Mouse (Mus musculus): ENCODE measurements around the gene Zfp398.
A peak's percentile ranks its signal among the peaks of the same experiment; 100 is the strongest.
"Not testable (repeated sequence)": the region's sequence is repeated elsewhere in the genome, so short reads cannot be mapped to it uniquely, and the experiment has no call there.

The Zfp398 gene

DNA sequence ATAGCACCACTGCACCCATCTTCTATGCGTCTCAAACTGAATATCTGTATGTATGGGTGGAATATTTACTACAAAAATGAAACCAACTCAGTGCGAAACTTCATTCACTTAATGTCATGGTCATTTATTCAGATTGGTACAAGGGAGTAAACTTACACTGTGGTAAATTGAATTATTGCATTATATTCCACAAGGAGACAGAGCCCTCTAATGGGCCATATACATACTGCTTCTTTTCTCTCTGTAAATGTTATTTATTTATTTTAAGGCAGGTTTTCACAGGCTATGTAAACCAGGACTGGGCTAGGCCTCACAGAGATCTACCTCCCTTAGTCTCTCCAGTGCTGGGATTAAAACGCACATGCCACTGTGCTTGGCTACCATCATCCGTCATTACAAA is 8.0 kb upstream of the Zfp398 start:
- no peak for DNase-seq

GRCm38 (mm10) chr6:47828950-47829349 is 6.5 kb upstream of the Zfp398 start:
- DNase-seq, result no peak

DNA sequence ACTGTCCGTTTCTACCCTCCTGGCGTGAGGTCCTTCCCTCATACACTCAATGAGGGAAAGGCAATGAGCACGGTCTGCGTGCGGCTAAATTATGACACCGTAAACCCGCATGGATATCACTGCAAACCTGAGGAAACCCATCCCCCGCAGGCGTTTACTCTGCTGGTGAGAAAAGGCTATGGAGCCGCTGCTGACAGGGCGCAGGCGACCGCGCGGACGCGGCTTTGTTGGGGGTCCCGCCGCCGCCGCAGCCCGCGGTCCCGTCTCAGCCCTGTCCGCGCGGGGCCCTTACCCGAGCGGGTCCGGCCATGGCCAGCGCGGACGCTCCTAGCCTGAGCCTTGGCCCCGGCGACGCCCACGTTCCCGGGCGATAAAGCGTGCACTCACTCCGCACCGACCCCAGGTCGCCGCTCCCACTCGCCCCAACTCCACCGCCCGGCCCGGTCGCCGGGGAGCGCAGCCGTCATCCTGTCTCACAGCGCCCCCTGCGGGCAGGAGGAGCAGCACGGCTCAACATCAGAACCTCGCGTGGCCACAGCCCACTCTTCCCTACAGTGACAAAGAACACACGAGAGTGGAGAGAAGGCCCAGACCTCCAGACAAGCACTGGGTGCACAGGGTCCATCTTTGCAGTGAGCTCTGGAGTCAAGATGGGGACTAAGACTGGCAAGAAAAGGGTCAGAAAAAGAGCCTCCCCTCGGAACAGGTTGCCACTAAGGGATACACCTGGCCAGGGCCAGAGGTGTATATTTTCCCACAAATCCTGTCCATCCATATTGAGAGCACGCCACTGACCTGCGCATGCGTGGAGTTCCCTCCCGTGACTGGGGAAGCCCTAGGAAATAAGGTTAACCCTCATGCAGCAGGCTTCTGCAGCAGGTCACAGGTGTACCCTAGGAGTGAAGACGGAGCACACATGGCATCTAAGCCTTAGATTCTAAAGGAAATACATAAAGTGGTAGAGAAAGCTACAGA is 5.1 kb upstream of the Zfp398 start, which contains the start of gene Zfp786:
Gene Zfp786 (minus strand): TSS at position 764 of the 975 bp plus-strand sequence.
- DNase-seq, result peak; percentile 82 to 93

GRCm38 (mm10) chr6:47832220-47832619 is 3.2 kb upstream of the Zfp398 start:
- no peak for DNase-seq

GRCm38 (mm10) chr6:47835984-47836521 is 592 bp downstream of the Zfp398 start:
- peak in 1 of 2 experiments; percentile 59 for DNase-seq

- no peak for DNase-seq
Observed at GRCm38 (mm10) chr6:47837630-47838029, 2.2 kb downstream of the Zfp398 start.

- DNase-seq, result no peak
Observed at GRCm38 (mm10) chr6:47841077-47841476, 5.6 kb downstream of the Zfp398 start.

DNA sequence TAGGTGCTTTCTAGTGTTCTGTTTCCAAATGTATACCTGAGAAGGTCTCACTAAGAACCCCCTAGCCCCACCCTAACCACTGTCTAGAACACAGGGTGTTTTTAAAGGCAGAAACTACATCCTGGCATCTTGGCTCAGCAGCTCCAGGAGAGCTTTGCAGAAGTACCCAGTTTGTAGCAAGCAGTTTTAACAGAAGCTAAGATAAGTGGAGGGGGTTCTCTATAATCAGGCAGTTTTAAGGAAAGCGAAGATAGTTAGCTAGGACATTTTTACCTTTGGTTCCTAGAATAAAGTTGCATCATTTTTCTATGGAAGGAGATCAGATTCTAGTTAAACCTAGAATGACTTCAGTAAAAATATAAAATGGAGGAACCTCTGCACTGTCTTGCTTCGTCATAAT is 6.4 kb downstream of the Zfp398 start:
- DNase-seq, result no peak

DNA sequence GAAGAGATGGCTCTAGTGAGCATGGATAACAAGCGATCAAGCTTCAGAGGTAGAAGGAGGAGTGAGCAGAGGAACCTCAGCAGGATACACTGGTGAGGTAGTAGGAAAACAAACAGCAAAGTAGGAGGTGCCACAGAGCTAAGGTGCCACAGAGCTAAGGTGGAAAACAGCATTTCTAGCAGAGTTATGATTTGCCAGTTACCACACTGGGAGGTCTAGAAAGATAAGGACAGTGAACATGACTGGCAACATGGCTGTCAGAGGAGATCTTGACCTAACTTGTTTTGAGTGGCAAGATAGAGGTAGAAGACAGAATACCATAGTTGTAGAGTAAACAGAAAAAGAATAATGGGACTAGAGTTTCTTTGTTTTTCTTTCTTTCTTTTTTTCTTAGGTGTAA is 6.9 kb downstream of the Zfp398 start:
- DNase-seq, result no peak

DNA sequence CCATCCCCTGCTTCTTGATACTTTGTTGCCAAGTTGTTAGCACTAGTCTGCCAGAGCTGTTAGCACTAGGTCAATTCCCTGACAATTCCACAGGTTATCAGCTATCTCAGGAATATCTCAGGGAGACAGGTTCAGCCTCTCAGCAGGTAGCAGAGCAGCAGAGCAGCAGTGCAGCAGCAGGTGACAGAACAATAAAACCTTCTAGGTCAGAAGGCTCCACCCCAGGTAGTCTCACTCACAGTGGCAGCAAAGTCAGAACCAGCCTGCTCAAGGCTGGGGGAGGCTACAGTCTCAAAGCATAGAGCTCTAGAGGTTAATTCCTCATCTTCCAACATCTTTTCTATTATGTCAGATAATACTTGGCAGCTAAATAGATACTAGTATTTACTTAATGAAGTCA is 10.3 kb downstream of the Zfp398 start:
- DNase-seq, result no peak

- DNase-seq, result no peak
Observed at GRCm38 (mm10) chr6:47857241-47857640, 21.8 kb downstream of the Zfp398 start.

- DNase-seq, result not testable (repeated sequence)
Observed at GRCm38 (mm10) chr6:47857729-47858128, 22.3 kb downstream of the Zfp398 start.

DNA sequence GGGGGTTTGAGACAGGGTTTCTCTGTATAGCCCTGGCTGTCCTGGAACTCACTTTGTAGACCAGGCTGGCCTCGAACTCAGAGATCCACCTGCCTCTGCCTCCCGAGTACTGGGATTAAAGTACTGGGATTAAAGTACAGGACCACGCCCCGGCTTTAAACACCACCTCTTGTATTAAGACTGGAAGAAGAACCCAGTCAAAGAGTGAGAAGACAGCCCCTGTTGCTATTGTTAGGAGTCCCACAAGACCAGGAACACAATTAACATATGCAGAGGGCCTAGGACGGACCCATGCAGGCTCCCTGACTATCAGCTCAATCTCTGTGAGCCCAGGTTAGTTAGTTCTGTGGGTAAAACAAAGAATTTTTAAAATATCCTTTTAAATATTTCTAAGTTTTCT is 36.8 kb downstream of the Zfp398 start:
- DNase-seq, result no peak

- DNase-seq, result no peak
Observed at GRCm38 (mm10) chr6:47877058-47877457, 41.6 kb downstream of the Zfp398 start, which contains the start of gene Zfp282. Zfp282 (plus strand) TSS chr6:47877204.

DNA sequence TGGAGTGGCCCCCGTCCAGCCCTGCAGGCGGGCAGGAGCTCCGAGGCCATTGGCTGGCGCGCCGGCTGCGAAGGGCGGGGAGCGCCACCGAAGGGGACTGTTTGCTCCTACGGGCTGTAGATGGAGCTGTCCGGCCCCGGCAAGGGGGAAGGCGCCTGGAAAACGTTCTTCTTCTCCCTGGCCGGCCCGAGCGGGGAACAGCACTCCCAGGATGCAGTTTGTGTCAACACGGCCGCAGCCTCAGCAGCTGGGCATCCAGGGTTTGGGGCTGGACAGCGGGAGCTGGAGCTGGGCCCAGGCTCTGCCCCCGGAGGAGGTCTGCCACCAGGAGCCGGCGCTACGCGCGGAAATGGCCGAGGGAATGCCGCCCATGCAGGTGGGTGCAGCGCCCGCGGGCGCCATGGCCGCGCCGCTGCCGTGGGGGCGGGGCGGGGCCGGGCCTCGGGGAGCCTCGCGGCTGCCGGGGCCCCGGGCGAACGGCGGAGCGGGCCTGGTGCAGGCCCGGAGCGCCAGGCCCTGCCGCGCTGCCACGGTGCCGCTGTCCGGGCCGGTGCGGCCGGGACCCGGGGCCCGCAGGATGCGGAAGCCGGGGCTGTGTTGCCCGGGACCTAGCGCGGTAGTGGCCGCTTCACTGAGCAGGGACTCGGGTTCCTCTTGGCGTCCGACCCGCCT is 42.1 kb downstream of the Zfp398 start:
- peak; percentile 72 to 80 for DNase-seq

- no peak for DNase-seq
Observed at GRCm38 (mm10) chr6:47878133-47878514, 42.7 kb downstream of the Zfp398 start.

GRCm38 (mm10) chr6:47878593-47878992 is 43.1 kb downstream of the Zfp398 start:
- no peak for DNase-seq

DNA sequence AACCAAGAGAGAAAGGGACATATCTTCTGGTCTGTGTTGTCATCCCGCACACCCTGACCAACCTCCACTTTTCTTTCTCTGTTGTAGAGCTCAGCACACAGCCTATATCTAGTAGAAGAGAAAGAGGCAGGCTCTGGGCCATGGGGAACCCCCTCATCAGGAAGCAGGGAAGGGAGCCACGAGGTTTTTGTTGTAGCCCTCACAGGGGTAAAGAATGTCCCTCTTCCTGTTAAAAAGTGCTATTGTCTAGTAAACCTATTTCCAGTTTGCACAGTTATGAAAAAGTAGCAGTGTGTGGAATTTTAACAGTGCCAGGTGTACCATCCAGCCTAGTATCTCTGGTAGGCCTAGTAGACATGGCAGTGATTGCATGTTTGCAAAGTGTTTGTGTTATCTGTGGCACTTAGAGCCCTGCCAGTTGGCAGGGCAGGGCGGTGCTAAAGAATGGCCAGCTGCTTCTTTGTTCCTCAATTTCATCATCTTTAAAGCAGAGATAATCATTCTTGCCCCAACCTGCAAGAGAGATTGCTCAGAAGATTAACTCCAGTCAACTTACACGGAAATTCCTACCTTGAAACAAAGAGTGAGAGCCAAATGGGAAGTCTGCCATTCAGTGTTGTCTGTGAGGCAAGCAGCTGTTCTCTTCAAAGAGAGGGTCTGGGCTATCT is 43.7 kb downstream of the Zfp398 start:
- DNase-seq, result no peak

DNA sequence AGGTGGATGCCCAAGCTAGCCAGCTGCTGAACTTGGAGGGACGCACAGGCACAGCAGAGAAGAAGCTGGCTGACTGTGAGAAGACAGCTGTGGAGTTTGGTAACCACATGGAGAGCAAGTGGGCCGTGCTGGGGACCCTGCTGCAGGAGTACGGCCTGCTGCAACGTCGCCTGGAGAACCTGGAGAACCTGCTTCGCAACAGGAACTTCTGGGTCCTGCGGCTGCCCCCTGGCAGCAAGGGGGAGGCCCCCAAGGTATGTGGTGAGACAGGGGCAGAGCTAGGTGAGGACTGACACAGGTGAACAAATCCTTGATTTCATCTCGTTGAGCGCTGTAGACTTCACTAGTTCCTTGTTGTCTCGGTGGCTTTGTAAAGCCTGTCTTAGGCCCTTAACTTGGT is 44.7 kb downstream of the Zfp398 start:
- DNase-seq, result no peak

GRCm38 (mm10) chr6:47888812-47889383 is 53.4 kb downstream of the Zfp398 start:
- DNase-seq, result no peak

DNA sequence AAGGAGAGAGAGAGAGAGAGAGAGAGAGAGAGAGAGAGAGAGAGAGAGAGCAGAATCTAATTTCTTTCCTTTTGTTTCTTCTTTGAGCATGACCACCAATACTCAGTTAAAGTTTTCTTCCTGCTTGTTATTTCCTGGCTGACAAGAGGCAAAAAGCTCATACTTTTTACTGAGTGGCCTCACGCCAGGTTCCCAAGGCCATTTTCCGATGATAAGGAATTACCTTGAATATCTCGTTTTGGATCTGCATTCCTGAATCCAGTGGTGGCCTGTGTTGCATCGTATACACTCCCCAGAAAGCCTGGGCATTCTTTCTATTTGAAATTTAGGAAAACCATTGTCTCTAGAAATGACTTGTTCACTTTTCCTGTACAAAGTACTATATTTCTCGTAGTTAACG is 64.0 kb downstream of the Zfp398 start:
- no peak for DNase-seq

DNA sequence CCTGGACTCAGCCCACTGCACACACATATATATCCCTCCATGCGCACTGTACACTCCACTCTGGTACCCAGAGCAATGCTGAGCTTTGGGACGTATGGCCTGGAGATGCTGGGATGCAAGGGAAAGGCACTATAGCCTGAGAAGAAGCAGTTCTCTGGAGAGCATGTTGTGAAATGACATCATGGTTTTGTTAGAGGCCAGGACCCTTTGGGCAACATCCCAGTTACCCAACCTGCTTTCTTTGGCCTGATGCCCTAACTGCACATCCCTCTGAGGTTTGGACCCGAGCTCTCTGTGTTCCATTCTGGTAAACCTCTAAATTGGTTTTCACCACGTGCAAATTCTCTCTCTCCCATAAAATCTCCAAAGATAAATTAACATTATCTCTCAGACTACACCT is 68.1 kb downstream of the Zfp398 start:
- no peak for DNase-seq

GRCm38 (mm10) chr6:47904361-47904760 is 68.9 kb downstream of the Zfp398 start:
- no peak for DNase-seq

Measured in spleen, adult 18-20 months (tissue).